Mouse (Mus musculus) c-Kit-negative CD71-positive TER-119-positive erythroid progenitor cells, embryonic 14.5 days (primary cell): ENCODE data around the gene Srsf7.

ENCODE experiments used
- DNase-seq: peaks from one replicate; pipeline ENCODE4 v3.0.0-alpha.2; 2013; ENCODE audit warnings: low read depth, low spot score

Gene Srsf7

DNA sequence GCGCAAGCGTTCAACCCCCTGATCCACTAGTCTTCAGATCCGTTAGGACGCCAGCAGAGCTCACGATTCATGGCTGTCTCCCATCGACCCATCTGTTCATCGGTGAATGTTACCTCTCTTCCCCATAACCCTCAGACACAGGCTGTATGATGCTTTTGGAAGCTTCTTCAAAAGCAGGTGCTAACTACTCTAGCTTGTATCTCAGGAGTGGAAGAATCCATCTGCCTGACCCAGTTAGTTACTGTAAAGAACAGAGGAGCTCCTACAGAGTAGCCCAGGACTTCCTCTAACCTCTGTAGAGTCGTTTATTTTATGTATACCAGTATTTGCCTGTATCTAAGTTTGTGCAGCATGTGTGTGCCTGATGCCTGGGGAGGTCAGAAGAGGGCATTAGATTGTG lies 50.2 kb downstream of the Srsf7 start:
- DNase-seq: no peak

DNA sequence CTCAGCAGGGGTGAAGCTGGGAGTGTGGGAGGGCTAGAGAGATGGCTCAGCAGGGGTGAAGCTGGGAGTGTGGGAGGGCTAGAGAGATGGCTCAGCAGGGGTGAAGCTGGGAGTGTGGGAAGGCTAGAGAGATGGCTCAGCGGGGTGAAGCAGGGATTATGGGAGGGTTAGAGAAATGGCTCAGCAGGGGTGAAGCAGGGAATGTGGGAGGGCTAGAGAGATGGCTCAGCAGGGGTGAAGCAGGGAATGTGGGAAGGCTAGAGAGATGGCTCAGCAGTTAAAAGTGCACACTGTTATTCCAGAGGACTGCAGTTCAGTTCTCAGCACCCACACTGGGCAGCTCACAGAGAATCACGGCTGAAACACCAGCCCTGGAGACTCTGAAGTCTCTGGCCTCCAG lies 53.5 kb downstream of the Srsf7 start:
- DNase-seq: no peak

GRCm38 (mm10) chr17:80152767-80153630 lies 54.1 kb downstream of the Srsf7 start:
- DNase-seq: no peak

GRCm38 (mm10) chr17:80151353-80151752 lies 55.8 kb downstream of the Srsf7 start:
- no peak for DNase-seq
